ENCODE assay signal across 8 mouse cellular contexts in genomic region chr10:93589281-93589848, GRCm38 (mm10). TPM values are rescaled to one million over a fixed set of nuclear protein-coding genes. Genes with fewer than 3 reads are reported as not detected.
DNase-seq lines count a peak whose midpoint lies in the region; ATAC-seq lines count a peak whose summit lies in the region.

Gene Snrpf (minus strand): TSS chr10:93589706.

- DNase-seq in adipocyte (ENCODE audit: low spot score): peak; percentile 96
- peak; percentile 97 for DNase-seq in embryo, embryonic 10 days (ENCODE audit: low spot score)
- peak; percentile 82 for DNase-seq in gastrocnemius, postnatal 10 days
- DNase-seq in induced T-regulatory cell, adult 2 months (ENCODE audit: low read depth): peak; percentile 98
- DNase-seq in left cerebral cortex, adult 9 months (ENCODE audit: low spot score in 2 of 2): peak; percentile 79 to 97
- DNase-seq in right cerebral cortex, postnatal 14 days: peak; percentile 89
- peak; percentile 90 to 91 for DNase-seq in urinary bladder, postnatal 36 days (ENCODE audit: low spot score in 2 of 2)

- peak; percentile 84 for ATAC-seq in megakaryocyte progenitor cell, adult 5-6 weeks (replicated peaks; ENCODE audit: poor library complexity)

RNA-seq across cellular contexts. Expression of gene Snrpf, which starts in this region (rescaled TPM):
- total RNA-seq in gastrocnemius, postnatal 10 days (2021): 10 to 100 TPM; 14.3 to 14.9 TPM
- 188 and 192 TPM in 2 replicates for total RNA-seq in megakaryocyte progenitor cell, adult 5-6 weeks (2015)
- total RNA-seq in megakaryocyte progenitor cell, adult 5-6 weeks (2017): 284 and 295 TPM in 2 replicates

Comparison
In these comparisons a context has a peak if more than half of its experiments do, and no peak if none do; other contexts are left out.
1. Peak in every context shown above with its lines: DNase-seq and ATAC-seq.
2. RNA of gene Snrpf (total RNA-seq): 188 to 295 TPM in megakaryocyte progenitor cell, adult 5-6 weeks; 14.3 to 14.9 TPM in gastrocnemius, postnatal 10 days; every median in the first group is over 10 times any median in the second.